Mouse (Mus musculus) liver, postnatal 0 days (tissue): ENCODE measurements at regions not wholly inside any gene's neighbourhood (a gene's known extent, or its start where the extent isn't known, plus 50 kb on each side); places are given as distances from the start of the nearest gene placed in this dataset.

Experiments used
- CTCF ChIP-seq: sonication (generic); IDR thresholded peaks from 2 replicates; pipeline ENCODE4 v1.5.1; 2016; ENCODE audit warnings: antibody characterized with exemption, low read depth
- EP300 ChIP-seq: IDR thresholded peaks from 2 replicates; pipeline ENCODE4 v1.6.1; 2016; ENCODE audit warnings: antibody characterized with exemption, low read depth, mild to moderate bottlenecking

DNA sequence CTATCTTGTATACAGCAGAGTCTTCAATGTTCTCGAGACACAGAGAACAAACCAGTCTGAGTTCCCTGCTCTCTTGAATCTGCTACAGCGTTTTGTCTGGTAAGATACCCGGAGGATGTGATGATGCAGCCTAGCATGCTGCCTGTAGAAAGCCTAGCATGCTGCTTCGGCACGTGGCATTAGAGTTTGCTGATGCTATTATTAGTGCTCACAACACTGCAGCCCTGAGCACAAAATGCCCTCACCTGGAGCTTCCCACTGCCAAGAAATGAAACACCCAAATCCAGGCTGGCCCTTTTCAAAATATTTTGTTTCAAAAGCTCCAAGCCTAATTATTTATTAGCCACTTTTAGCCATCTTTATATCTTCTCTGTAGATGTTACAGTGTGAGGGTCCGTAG, 634.3 kb downstream of the Tox3 start:
- no peak for TF ChIP-seq CTCF
- no peak for TF ChIP-seq EP300
